Mouse (Mus musculus) stomach, embryonic 15.5 days (tissue): ENCODE measurements at regions not wholly inside any gene's neighbourhood (a gene's known extent, or its start where the extent isn't known, plus 50 kb on each side); places are given as distances from the start of the nearest gene placed in this dataset.
A peak's percentile ranks its signal among the peaks of the same experiment; 100 is the strongest.

ENCODE experiments used
- ATAC-seq: fragments of 200-750 bp; cut with Nextera tagmentation; 2 replicates; pipeline ENCODE4 v1.8.0; 2017; ENCODE audit warnings: low read depth, moderate number of reproducible peaks, moderate TSS enrichment; ENCODE audit not compliant: insufficient read depth, low FRiP score
- H3K27ac ChIP-seq: fragments of 300-500 bp; sonication (generic); 2 replicates; pipeline ENCODE4 v1.5.1; 2015; ENCODE audit warnings: mild to moderate bottlenecking, inconsistent platforms
- H3K27me3 ChIP-seq: fragments of 300-500 bp; sonication (generic); replicated peaks from 2 replicates; pipeline ENCODE4 v1.6.1; 2015; ENCODE audit warnings: inconsistent platforms
- H3K36me3 ChIP-seq: fragments of 300-500 bp; sonication (generic); 2 replicates; pipeline ENCODE4 v1.6.1; 2015; ENCODE audit warnings: inconsistent platforms
- H3K4me1 ChIP-seq: fragments of 300-500 bp; sonication (generic); 2 replicates; pipeline ENCODE4 v1.6.1; 2015; ENCODE audit warnings: inconsistent platforms
- H3K4me2 ChIP-seq: fragments of 300-500 bp; sonication (generic); 2 replicates; pipeline ENCODE4 v1.6.1; 2015; ENCODE audit warnings: mild to moderate bottlenecking, inconsistent platforms
- H3K4me3 ChIP-seq: fragments of 300-500 bp; sonication (generic); replicated peaks from 2 replicates; pipeline ENCODE4 v1.5.1; 2015; ENCODE audit warnings: inconsistent platforms
- H3K9ac ChIP-seq: fragments of 300-500 bp; sonication (generic); 2 replicates; pipeline ENCODE4 v1.6.1; 2015; ENCODE audit warnings: inconsistent platforms
- H3K9me3 ChIP-seq: fragments of 300-500 bp; sonication (generic); 2 replicates; pipeline ENCODE4 v1.6.1; 2016; ENCODE audit warnings: inconsistent platforms
- WGBS: fragments of 180-500 bp; shearing (Covaris S2); methylation state at CpG from one replicate; pipeline ENCODE4 v1.1.7; 2015; 5-methylcytosine and 5-hydroxymethylcytosine counted together

GRCm38 (mm10) chr8:87268159-87268558 lies 204.2 kb downstream of the Cbln1 start:
- no peaks in the 10 kb centered on the region for H3K36me3 ChIP-seq
- H3K4me2 ChIP-seq, result no peak overlapping the region
- H3K9ac ChIP-seq, result no peak overlapping the region
- H3K4me1 ChIP-seq, result no peaks in the 10 kb centered on the region
- ATAC-seq, result no peak
- no peak overlapping the region for H3K4me3 ChIP-seq
- no peak overlapping the region for H3K27ac ChIP-seq
- no peaks in the 10 kb centered on the region for H3K27me3 ChIP-seq
- no peaks in the 10 kb centered on the region for H3K9me3 ChIP-seq

DNA sequence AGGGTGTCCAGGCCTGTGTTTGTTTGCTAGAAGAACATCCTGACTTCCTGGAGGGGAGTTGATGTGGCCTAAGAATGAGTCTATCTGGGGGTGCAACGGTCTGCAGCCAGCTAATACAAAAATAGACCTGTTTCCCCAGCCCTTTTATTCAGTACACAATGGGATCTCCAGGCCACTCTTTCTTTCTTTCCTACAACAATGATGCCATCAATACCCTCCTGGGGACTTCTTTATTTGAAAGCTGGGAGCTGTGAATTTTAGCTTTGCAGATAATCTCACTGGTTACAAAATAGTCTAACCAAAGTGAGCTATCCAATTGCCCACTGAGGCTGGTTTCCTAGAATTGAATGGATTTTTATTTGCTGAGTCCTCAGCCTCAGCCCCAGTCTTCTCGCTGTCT lies 207.4 kb downstream of the Cbln1 start:
- 68% methylated on average over 2 of the region's 2 CpGs for WGBS
- Histone ChIP-seq H3K36me3 (no peaks in the 10 kb centered on the region), H3K4me2 (no peak overlapping the region), H3K27ac (no peak overlapping the region), H3K9ac (no peak overlapping the region), H3K4me3 (no peak overlapping the region), H3K27me3 (no peaks in the 10 kb centered on the region), H3K9me3 (no peaks in the 10 kb centered on the region), H3K4me1 (no peaks in the 10 kb centered on the region)
- ATAC-seq, result no peak

- no peak overlapping the region for H3K27ac ChIP-seq
- no peak for ATAC-seq
- no peaks in the 10 kb centered on the region for H3K27me3 ChIP-seq
- no peaks in the 10 kb centered on the region for H3K9me3 ChIP-seq
- H3K4me1 ChIP-seq, result no peaks in the 10 kb centered on the region
- 77% methylated on average over 2 of the region's 2 CpGs for WGBS
- no peak overlapping the region for H3K4me2 ChIP-seq
- no peaks in the 10 kb centered on the region for H3K36me3 ChIP-seq
- H3K4me3 ChIP-seq, result no peak overlapping the region
- H3K9ac ChIP-seq, result no peak overlapping the region
These were observed 212.1 kb downstream of the Cbln1 start for GRCm38 (mm10) chr8:87260305-87260704.

- no peaks in the 10 kb centered on the region for H3K4me1 ChIP-seq
- no peaks in the 10 kb centered on the region for H3K9me3 ChIP-seq
- no peaks in the 10 kb centered on the region for H3K36me3 ChIP-seq
- WGBS, result 57% methylated on average over 2 of the region's 2 CpGs
- H3K9ac ChIP-seq, result no peak overlapping the region
- H3K27me3 ChIP-seq, result no peaks in the 10 kb centered on the region
- no peak overlapping the region for H3K4me2 ChIP-seq
- H3K4me3 ChIP-seq, result no peak overlapping the region
- no peak for ATAC-seq
- no peak overlapping the region for H3K27ac ChIP-seq
These were observed 229.7 kb downstream of the Cbln1 start for GRCm38 (mm10) chr8:87242681-87243080.

DNA sequence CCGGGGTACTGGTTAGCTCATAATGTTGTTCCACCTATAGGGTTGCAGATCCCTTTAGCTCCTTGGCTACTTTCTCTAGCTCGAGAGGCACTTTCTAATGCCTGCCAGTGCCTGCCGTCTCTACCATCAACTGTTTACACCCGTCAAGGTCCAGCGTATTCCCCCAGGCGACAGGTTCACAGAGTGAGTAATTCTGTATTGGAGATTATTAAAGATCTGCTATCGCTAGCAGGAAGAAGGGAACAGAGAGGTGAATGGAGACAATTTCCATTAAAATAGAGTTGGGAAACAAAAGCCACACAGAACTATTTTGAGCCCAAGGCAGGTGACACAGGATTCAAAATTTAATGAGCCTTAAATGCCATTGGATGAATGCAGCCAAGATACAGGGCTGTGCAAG lies 235.2 kb downstream of the Cbln1 start:
- Histone ChIP-seq H3K36me3 (no peaks in the 10 kb centered on the region), H3K27me3 (no peaks in the 10 kb centered on the region), H3K9ac (no peak overlapping the region), H3K4me1 (no peaks in the 10 kb centered on the region; the same call in 1 of the 2 replicates), H3K27ac (no peak overlapping the region), H3K4me3 (no peak overlapping the region), H3K4me2 (no peak overlapping the region), H3K9me3 (no peaks in the 10 kb centered on the region)
- WGBS, result 76% methylated on average over 7 of the region's 7 CpGs
- ATAC-seq, result no peak

- H3K27ac ChIP-seq, result no peak overlapping the region
- ATAC-seq, result no peak
- 75% methylated on average over 11 of the region's 11 CpGs for WGBS
These were observed 236.0 kb downstream of the Cbln1 start for GRCm38 (mm10) chr8:87236438-87236837.

GRCm38 (mm10) chr8:87235341-87236075 lies 236.9 kb downstream of the Cbln1 start:
- Histone ChIP-seq H3K9ac (no peak overlapping the region), H3K4me3 (no peak overlapping the region; the same call in 1 of the 2 replicates), H3K4me2 (peak overlapping the region; percentile 38), H3K27me3 (no peaks in the 10 kb centered on the region), H3K27ac (no peak overlapping the region), H3K4me1 (no peaks in the 10 kb centered on the region; the same call in 1 of the 2 replicates), H3K36me3 (no peaks in the 10 kb centered on the region), H3K9me3 (no peaks in the 10 kb centered on the region)
- 29% methylated on average over 18 of the region's 18 CpGs for WGBS
- no peak for ATAC-seq

More at GRCm38 (mm10) chr8:87236438-87236837, 236.0 kb downstream of the Cbln1 start:
- Histone ChIP-seq H3K27me3 (no peaks in the 10 kb centered on the region), H3K4me2 (no peak overlapping the region), H3K4me1 (no peaks in the 10 kb centered on the region; the same call in 1 of the 2 replicates), H3K36me3 (no peaks in the 10 kb centered on the region), H3K9ac (no peak overlapping the region), H3K4me3 (no peak overlapping the region), H3K9me3 (no peaks in the 10 kb centered on the region)

- Histone ChIP-seq H3K9ac (no peak overlapping the region), H3K9me3 (no peaks in the 10 kb centered on the region), H3K4me3 (no peak overlapping the region), H3K36me3 (no peaks in the 10 kb centered on the region), H3K27ac (no peak overlapping the region), H3K4me1 (no peaks in the 10 kb centered on the region; the same call in 1 of the 2 replicates), H3K4me2 (no peak overlapping the region), H3K27me3 (no peaks in the 10 kb centered on the region)
- 75% methylated on average over 5 of the region's 5 CpGs for WGBS
- ATAC-seq, result no peak
These were observed 238.1 kb downstream of the Cbln1 start for GRCm38 (mm10) chr8:87234336-87234735.

DNA sequence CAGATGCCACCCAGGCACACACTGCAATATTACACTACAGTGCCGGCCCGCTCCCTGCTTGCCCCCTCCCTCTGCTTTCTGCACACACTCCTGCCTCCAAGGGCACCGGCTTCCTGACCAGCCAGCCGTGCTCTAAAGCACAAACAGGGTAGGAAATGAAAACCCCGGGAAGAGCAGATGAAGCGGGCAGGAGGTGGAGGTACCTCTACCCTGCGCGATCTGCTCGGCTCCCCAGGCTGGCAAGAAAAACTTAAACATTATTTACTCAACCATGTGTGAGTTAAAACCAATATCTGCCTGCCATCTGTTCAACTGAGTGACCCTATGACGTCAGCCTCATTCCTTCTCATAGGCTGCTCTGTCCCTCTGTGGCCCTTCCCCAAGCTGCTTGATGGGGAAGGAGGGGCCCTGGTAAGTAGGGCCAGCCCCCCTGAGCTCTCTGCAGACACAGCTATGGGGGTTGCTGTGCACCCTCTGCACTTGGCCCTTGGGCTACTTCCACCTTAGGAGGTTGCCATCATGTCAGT lies 238.5 kb downstream of the Cbln1 start:
- no peaks in the 10 kb centered on the region for H3K36me3 ChIP-seq
- 44% methylated on average over 10 of the region's 10 CpGs for WGBS
- H3K27ac ChIP-seq, result no peak overlapping the region
- no peaks in the 10 kb centered on the region for H3K9me3 ChIP-seq
- H3K4me3 ChIP-seq, result no peak overlapping the region
- no peak overlapping the region for H3K4me2 ChIP-seq
- no peaks in the 10 kb centered on the region for H3K27me3 ChIP-seq
- peak; percentile 54 for ATAC-seq
- no peaks in the 10 kb centered on the region; the same call in 1 of the 2 replicates for H3K4me1 ChIP-seq
- H3K9ac ChIP-seq, result no peak overlapping the region

GRCm38 (mm10) chr8:87231762-87232161 lies 240.6 kb downstream of the Cbln1 start:
- H3K9ac ChIP-seq, result no peak overlapping the region
- no peaks in the 10 kb centered on the region for H3K9me3 ChIP-seq
- 36% methylated on average over 4 of the region's 4 CpGs for WGBS
- H3K27me3 ChIP-seq, result no peaks in the 10 kb centered on the region
- H3K36me3 ChIP-seq, result no peaks in the 10 kb centered on the region
- H3K4me2 ChIP-seq, result no peak overlapping the region
- no peaks in the 10 kb centered on the region; the same call in 1 of the 2 replicates for H3K4me1 ChIP-seq
- H3K27ac ChIP-seq, result no peak overlapping the region
- no peak for ATAC-seq
- no peak overlapping the region for H3K4me3 ChIP-seq

DNA sequence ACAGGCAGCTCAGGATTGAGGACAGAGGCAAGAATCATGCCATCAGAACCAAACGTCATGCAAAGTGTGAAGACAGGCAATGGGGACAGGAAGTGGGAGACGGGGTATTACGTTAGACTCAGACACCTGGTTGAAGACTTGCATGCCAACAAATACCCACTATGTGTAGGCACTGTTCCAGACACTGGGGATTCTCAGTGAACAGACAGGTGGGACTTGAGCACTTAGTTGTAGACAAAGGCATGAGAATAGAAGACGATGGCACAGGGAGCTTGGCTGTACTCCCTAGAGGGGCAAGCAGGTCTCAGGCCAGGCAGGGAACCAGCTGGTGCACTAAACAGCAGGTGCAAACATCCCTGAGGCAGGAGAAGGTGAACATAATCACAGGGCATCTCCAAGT lies 242.3 kb downstream of the Cbln1 start:
- no peak overlapping the region for H3K27ac ChIP-seq
- no peak overlapping the region for H3K9ac ChIP-seq
- H3K36me3 ChIP-seq, result no peaks in the 10 kb centered on the region
- WGBS, result 78% methylated on average over 4 of the region's 4 CpGs
- H3K9me3 ChIP-seq, result no peaks in the 10 kb centered on the region
- no peaks in the 10 kb centered on the region for H3K4me1 ChIP-seq
- no peak for ATAC-seq
- no peaks in the 10 kb centered on the region for H3K27me3 ChIP-seq
- H3K4me2 ChIP-seq, result no peak overlapping the region
- no peak overlapping the region for H3K4me3 ChIP-seq

GRCm38 (mm10) chr8:87229182-87229581 lies 243.2 kb downstream of the Cbln1 start:
- WGBS, result 89% methylated on average over 6 of the region's 6 CpGs

More at GRCm38 (mm10) chr8:87229182-87229581, 243.2 kb downstream of the Cbln1 start:
- Histone ChIP-seq H3K36me3 (no peaks in the 10 kb centered on the region), H3K27ac (no peak overlapping the region), H3K4me2 (no peak overlapping the region), H3K4me1 (no peaks in the 10 kb centered on the region), H3K9me3 (no peaks in the 10 kb centered on the region), H3K9ac (no peak overlapping the region), H3K27me3 (no peaks in the 10 kb centered on the region), H3K4me3 (no peak overlapping the region)
- ATAC-seq, result no peak
